Mouse (Mus musculus) G1E (cell line): Measurements from ENCODE around the gene Prom2.

Source experiments
- CTCF ChIP-seq: IDR thresholded peaks from 2 replicates; pipeline ENCODE4 v1.5.1; 2012; ENCODE audit warnings: low read depth, low read length, inconsistent platforms, mixed read lengths
- GATA1 ChIP-seq: IDR thresholded peaks from 2 replicates; pipeline ENCODE4 v1.6.1; 2012; ENCODE audit warnings: borderline replicate concordance, low read length, inconsistent platforms, mixed read lengths
- POLR2AphosphoS5 ChIP-seq: IDR thresholded peaks from 2 replicates; pipeline ENCODE4 v1.6.1; 2012; ENCODE audit warnings: low read depth, low read length, inconsistent platforms; ENCODE audit not compliant: insufficient replicate concordance

DNA sequence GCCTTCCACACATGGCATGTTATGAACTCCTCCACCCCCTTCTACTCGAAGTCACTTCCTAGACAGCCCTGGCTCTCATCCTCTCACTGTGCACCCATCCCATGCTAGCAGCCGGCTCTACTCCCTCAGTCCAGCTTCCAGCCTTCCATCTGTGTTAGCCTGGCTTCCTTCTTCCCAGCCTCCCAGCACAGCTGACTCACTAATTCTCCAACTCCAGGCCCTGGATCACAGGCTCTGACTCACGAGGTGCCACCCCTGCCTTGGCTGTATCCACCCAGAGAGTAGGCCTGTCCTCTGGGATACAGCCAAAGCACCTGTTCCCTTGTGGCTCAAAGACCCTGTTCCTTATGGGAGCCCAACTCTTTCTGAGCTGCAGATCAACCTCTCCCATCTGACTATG lies 3.7 kb downstream of the Prom2 start:
- TF ChIP-seq CTCF, result no peak
- TF ChIP-seq GATA1, result no peak
- TF ChIP-seq POLR2AphosphoS5, result no peak
